Mouse (Mus musculus): ENCODE measurements at regions not wholly inside any gene's neighbourhood (a gene's known extent, or its start where the extent isn't known, plus 50 kb on each side); places are given as distances from the start of the nearest gene placed in this dataset.
"Not testable (repeated sequence)": the region's sequence is repeated elsewhere in the genome, so short reads cannot be mapped to it uniquely, and the experiment has no call there.

DNA sequence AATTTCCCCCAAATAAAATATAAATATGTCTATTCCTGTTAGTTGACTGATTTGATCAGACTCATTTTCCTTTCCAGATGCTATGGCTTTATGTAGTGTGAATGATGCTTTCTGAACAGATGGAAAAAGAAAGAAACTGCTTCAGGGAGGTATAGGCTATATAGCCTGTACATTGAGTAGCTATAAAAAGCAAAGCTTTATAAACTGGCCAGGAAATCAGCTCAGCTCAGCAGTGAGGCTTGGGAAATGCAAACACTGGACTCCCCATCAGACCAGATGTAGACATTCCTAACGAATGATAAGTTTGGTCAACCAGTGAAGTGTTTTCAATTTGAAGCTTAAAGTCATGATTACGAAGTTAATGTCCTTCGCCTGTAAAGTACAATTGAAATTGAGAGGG is 805.3 kb upstream of the Intu start:
- no peak for ATAC-seq (ENCODE audit: insufficient number of reproducible peaks, low FRiP score, low TSS enrichment)

DNA sequence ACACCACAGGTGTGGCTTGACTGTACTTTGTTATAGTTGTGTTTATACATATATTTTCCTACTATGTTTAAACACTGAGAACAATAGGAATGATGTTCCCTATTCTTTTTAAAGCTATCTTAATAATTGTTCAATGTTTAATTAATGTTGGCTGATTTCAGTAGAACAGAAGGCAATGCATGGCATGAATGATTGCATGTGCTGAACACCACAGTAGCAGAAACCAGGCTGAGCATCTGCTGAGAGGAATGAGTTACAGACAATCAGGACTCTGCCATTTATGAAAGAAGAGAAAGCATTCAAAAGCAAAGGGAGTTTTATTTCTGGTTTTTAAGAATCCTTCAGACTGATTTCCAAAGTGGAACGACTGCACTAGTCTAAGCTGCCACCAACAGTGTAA is 794.4 kb upstream of the Intu start:
- no peak for ATAC-seq (ENCODE audit: insufficient number of reproducible peaks, low FRiP score, low TSS enrichment)

- no peak for ATAC-seq (ENCODE audit: insufficient number of reproducible peaks, low FRiP score, low TSS enrichment)
Observed at GRCm38 (mm10) chr3:39745947-39746346, 785.1 kb upstream of the Intu start.

DNA sequence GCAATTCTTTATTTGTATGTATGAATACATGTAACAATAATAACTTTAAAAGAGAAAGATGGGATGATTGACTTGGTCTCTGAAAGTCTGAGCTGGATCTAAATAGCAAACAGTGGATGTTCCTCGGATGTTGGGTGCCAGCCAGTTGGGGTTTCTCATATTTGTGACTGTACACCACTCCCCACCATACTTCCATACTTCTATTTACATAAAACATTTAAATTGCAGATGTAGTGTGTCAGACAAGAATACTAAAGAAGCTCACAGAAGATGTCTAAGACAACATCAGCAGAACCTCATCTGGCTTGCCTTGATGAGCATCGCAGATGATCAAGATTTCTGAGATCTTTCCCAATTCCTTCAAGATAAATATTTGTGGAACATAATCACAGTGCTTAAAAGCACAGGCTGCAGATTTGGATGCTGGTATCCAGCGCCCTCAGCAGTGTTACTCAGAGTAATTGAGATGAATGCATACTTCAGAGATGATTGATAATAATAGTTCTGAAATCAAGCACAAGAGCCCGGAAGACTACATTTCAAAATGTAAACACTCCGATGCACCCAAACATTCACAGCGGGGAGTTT is 762.0 kb upstream of the Intu start:
- no peak for ATAC-seq (ENCODE audit: insufficient number of reproducible peaks, low FRiP score, low TSS enrichment)

GRCm38 (mm10) chr3:39776278-39777039 is 754.6 kb upstream of the Intu start:
- no peak for ATAC-seq (ENCODE audit: insufficient number of reproducible peaks, low FRiP score, low TSS enrichment)

DNA sequence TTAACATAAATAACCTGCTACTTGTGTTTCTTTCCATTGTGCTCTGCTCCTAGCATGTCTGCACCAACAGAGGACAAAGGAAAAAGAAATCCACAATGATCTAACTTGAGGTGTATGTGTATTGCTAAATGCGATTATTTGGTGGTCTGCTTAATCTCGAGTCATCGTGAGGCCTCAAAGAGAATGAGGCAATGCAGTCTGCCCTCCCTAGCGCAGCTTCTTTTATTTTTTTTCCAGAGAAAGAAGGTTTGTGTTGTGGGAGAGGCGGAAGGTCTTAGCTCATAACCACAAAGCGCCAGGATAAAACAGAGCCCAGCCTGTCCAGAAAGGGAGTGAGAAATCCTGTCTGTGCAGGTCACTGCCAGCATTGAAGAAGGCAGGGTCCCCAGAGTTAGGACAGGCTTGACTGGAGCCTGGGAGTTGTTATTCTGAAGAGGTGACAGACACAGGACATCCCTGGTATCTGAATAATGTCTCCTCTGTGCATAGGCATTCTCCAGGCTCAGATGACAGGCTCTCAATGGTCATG is 751.3 kb upstream of the Intu start:
- no peak for ATAC-seq (ENCODE audit: insufficient number of reproducible peaks, low FRiP score, low TSS enrichment)

DNA sequence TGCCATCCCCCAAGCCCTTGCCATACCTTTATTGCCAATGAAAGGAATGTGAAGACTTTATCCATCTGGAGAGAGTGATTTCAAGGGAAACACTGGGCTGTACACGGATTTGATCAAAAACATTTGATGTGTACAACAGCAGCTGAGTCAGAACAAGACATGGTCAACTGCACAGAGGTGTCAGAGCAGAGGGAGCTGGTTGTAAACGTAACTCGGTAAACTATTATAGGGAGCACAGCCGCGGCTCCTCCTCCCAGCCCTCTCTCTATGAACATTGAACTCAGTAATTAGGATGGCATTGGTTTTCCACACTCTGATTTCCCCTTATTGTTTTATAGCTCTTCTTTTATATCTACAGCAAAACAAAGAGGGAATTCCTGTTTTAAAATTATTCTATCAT is 750.8 kb upstream of the Intu start:
- no peak for ATAC-seq (ENCODE audit: insufficient number of reproducible peaks, low FRiP score, low TSS enrichment)

GRCm38 (mm10) chr3:39784901-39785300 is 746.2 kb upstream of the Intu start:
- no peak for ATAC-seq (ENCODE audit: insufficient number of reproducible peaks, low FRiP score, low TSS enrichment)

DNA sequence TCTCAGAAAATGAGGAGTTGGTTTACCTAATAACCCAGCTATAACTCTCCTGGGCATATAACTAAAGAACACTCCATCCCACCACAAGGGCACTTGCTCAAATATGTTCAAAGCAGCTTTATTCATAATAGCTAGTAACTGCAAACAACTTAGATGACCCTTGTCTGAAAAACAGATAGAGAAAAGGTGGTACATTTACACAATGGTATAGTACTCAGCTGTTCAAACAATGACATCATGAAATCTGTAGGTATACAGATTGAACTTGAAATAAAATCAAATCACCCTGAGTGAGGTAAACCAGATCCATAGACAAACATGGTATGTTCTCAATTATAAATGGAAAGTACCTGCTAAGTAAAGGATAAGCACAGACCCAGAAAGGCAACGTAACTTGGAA is 721.5 kb upstream of the Intu start:
- ATAC-seq (ENCODE audit: insufficient number of reproducible peaks, low FRiP score, low TSS enrichment) = no peak

DNA sequence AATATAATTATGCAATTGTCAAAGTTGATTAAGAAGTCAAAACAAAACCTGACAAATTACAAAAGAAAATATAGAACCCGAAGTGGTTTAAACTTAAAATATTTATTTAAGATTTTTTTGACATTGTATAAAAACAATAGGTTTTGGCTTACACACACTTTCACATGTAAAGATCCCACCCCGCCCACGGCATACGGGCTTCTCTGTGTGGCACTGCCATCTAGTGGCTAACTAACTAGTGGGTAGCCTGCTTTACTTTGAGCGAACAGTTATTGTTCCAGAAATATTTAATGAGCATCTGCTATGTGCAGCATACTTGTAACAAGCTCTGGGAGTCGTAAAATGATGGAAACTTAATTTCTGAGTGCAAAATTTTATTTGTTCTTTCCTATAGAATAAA is 716.3 kb upstream of the Intu start:
- ATAC-seq (ENCODE audit: insufficient number of reproducible peaks, low FRiP score, low TSS enrichment) = no peak

GRCm38 (mm10) chr3:39830488-39831056 is 700.5 kb upstream of the Intu start:
- no peak for ATAC-seq (ENCODE audit: insufficient number of reproducible peaks, low FRiP score, low TSS enrichment)

DNA sequence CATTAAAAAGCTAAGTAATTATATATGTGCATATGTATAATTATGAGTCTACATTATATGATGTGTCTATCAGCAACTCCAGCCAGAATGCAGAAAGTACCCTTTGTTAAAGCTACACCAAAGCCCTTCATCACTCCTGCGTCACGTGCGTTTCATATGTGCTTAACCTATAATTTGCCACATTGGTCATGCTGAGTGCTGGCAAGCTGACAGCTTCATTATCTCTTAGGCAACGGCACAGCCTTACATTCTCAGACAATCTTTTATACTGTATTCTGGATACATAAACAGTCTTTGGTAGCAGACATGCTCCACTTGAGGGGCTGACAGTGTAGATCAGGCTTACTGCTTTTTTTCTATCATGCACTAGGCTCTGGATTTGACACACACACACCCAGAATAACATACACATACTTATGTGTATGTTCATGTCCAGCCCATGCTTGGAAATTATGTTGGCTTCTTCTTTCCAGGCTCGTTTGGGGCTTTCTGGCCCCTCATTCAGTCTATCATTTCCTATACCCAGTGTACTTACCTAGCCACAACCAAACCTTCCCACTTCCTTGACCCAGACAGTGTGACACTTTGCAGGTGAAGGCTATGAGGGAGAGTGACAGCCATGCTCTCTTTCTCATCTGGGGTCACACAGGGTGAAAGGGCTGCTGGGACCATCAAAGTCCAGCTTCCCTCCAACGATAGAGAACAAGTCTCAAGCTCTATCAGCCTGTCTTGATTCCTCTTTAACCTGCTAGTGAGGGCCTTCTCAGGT is 692.5 kb upstream of the Intu start:
- no peak for ATAC-seq (ENCODE audit: insufficient number of reproducible peaks, low FRiP score, low TSS enrichment)

GRCm38 (mm10) chr3:39840946-39841345 is 690.1 kb upstream of the Intu start:
- ATAC-seq (ENCODE audit: insufficient number of reproducible peaks, low FRiP score, low TSS enrichment) = no peak

- no peak for ATAC-seq (ENCODE audit: insufficient number of reproducible peaks, low FRiP score, low TSS enrichment)
Observed at GRCm38 (mm10) chr3:39845123-39845522, 686.0 kb upstream of the Intu start.

GRCm38 (mm10) chr3:39848829-39849228 is 682.3 kb upstream of the Intu start:
- no peak for ATAC-seq (ENCODE audit: insufficient number of reproducible peaks, low FRiP score, low TSS enrichment)

DNA sequence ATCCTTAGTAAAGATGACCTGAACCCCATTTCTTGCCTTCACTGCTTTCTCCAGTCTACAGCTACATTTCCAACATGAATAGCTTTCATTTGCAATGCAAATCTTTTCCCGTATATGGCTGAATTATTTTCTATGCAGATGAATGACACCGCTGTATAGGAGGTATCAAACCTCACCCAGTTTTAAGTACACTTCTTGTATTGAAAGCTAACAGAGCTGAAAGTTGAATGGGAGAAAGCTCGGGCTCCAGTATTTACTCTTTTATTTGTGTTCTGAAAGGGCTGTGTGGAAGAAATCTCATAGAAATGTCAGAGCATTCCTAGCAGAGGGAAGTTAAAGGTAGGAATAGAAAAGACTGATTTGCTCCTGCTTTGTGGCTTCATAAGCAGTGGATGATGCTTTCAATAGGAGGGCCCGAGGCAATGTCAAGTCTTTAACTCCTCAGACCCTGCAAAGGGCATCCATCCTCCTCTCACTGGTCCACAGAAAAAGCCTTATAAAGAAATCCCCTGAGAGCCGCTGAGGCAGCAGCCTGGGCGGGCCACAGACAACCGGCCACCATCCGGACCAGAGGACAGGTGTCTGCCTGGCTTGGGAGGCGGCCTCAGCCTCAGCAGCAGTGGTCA is 673.8 kb upstream of the Intu start:
- ATAC-seq (ENCODE audit: insufficient number of reproducible peaks, low FRiP score, low TSS enrichment) = no peak

GRCm38 (mm10) chr3:39876046-39876445 is 655.0 kb upstream of the Intu start:
- ATAC-seq (ENCODE audit: insufficient number of reproducible peaks, low FRiP score, low TSS enrichment) = not testable (repeated sequence)

- ATAC-seq (ENCODE audit: insufficient number of reproducible peaks, low FRiP score, low TSS enrichment) = no peak
Observed at GRCm38 (mm10) chr3:39884370-39884769, 646.7 kb upstream of the Intu start.

DNA sequence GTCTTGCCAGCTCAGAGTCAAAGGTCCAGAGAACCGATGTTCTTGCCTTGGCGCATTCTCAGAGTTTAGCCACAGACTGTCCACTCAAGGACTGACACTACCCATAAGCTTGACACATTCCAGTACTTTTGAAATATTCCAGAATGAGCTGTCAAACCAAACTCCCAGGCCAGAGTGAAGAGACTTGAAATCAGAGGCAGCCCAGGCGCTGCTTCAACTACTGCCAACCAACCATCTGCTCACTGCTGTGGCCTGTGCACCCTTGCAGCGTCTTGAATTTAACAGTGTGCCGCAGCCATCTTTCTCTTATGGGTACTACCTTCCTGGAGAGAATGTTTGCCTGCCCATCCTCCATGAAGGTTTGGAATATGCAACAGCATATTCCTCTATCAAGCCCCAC is 642.7 kb upstream of the Intu start:
- no peak for ATAC-seq (ENCODE audit: insufficient number of reproducible peaks, low FRiP score, low TSS enrichment)

GRCm38 (mm10) chr3:39889222-39889621 is 641.9 kb upstream of the Intu start:
- no peak for ATAC-seq (ENCODE audit: insufficient number of reproducible peaks, low FRiP score, low TSS enrichment)

DNA sequence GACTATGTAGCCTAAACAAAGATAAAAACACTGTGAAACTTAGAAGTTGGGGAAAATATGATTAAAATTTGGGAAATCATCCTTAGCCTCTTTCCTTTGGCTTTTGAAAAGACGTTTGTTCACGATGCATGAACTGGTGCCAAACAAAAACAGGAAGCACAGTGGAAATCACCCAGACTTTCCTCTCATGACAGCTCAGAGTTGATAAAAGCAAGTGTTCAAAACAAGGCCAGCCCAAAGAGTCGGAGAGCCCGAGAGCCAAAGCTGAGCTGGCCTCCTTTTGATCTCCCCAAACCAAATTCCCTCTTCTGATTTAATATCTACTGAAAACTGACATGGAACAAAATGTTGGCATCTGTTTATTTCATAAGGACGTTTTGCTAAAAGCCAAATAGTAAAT is 632.1 kb upstream of the Intu start:
- no peak for ATAC-seq (ENCODE audit: insufficient number of reproducible peaks, low FRiP score, low TSS enrichment)

Data from cerebellum, adult (tissue).